Mouse (Mus musculus): ENCODE data around the gene 1700016K19Rik. TPM values are rescaled to one million over a fixed set of nuclear protein-coding genes. Genes with fewer than 3 reads are reported as not detected.

Gene 1700016K19Rik
- polyA plus RNA-seq, 1 experiment from 2014 or later: 4.0 TPM

DNA sequence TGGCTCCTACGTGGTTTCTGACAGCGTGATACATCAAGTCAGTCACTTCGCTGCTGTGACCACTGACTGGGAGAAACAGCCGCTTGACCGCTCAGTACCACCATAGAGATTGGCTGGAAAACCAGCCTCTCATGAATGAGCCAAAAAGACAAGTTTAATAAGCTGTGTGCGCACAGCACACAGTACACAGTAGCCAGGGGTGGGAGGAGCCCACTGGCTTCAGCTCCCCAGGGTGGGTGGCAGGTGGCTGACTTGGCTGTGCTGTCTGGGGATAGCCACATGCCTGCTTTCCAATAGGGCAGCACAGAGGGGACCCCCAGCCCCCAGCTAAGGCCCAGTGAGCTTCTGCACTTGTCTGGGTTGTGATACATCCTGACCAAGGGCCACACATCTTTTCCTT is 44.8 kb downstream of the 1700016K19Rik start:
- ATAC-seq (replicated peaks; ENCODE audit: low FRiP score, low TSS enrichment, low read depth): no peak
- Histone ChIP-seq H3K27me3 (replicated peaks; ENCODE audit: control insufficient read depth, insufficient read depth, low read length) (no peaks in the 10 kb centered on the region), H3K9ac (ENCODE audit: low read length) (no peak overlapping the region), H3K4me3 (ENCODE audit: low read depth, low read length) (no peak overlapping the region), H3K27ac (ENCODE audit: low read depth) (no peak overlapping the region), H3K9me3 (ENCODE audit: control insufficient read depth, low read length) (no peaks in the 10 kb centered on the region), H3K36me3 (ENCODE audit: control insufficient read depth, insufficient read depth, low read length) (peaks cover 10% of the 10 kb centered on the region), H3K4me1 (replicated peaks; ENCODE audit: control insufficient read depth, insufficient read depth, low read length) (peaks cover 5% of the 10 kb centered on the region; the same call in 1 of the 2 replicates), H3K4me2 (ENCODE audit: low read length) (no peak overlapping the region)
- WGBS: 63% methylated on average over 6 of the region's 6 CpGs
- no peak for DNase-seq (ENCODE audit: low spot score)

DNA sequence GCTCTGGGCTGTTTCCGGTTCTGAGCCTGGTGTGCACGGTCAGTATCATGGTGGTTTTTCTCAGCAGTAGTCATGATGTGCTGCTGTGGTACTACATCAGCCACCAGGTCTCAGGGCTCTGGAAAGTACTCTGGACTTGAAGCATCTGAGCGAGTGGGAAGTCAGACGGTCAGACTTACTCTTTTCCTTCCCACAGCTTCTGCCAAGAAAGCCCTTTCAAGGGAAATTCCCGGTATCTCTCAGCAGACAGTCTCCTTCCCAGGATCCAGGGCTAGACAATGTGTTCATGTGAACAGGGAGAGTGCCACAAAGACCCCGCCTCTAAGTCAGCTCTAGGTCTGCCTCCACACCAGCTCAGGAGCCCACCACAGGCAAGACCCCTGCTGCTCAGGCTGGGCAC is 45.7 kb downstream of the 1700016K19Rik start:
- Histone ChIP-seq H3K27me3 (replicated peaks; ENCODE audit: control insufficient read depth, insufficient read depth, low read length) (no peaks in the 10 kb centered on the region), H3K36me3 (ENCODE audit: control insufficient read depth, insufficient read depth, low read length) (peaks cover 10% of the 10 kb centered on the region), H3K27ac (ENCODE audit: low read depth) (no peak overlapping the region), H3K4me1 (replicated peaks; ENCODE audit: control insufficient read depth, insufficient read depth, low read length) (peaks cover 5% of the 10 kb centered on the region; the same call in 1 of the 2 replicates), H3K9ac (ENCODE audit: low read length) (no peak overlapping the region), H3K4me3 (ENCODE audit: low read depth, low read length) (no peak overlapping the region), H3K4me2 (ENCODE audit: low read length) (no peak overlapping the region), H3K9me3 (ENCODE audit: control insufficient read depth, low read length) (no peaks in the 10 kb centered on the region)
- 80% methylated on average over 6 of the region's 6 CpGs for WGBS
- DNase-seq (ENCODE audit: low spot score) (no peak), ATAC-seq (replicated peaks; ENCODE audit: low FRiP score, low TSS enrichment, low read depth) (no peak)

DNA sequence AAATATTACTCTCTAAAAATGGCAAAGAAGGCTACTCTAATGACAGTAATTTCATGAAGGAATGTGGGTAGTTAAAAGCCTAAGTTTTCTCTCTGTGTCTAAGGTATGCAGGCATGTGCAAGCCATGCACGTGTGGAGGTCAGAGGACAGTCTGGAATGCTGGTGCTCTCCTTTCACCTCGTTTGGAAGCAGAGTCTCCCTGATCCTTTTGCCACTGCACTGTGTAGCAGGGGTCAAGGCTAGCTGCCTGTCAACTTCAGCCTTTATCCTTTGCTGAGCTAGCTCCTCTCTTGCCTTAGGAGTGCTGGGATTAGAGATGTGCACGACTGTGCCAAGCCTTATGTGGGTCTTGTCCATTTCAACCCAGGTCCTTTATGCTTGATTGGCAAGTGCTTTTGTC is 50.8 kb downstream of the 1700016K19Rik start:
- DNase-seq (ENCODE audit: low spot score): no peak
- H3K27me3 ChIP-seq (replicated peaks; ENCODE audit: control insufficient read depth, insufficient read depth, low read length): no peaks in the 10 kb centered on the region
- ATAC-seq (replicated peaks; ENCODE audit: low FRiP score, low TSS enrichment, low read depth): no peak
- no peak overlapping the region for H3K9ac ChIP-seq (ENCODE audit: low read length)
- 43% methylated on average over 3 of the region's 3 CpGs for whole genome bisulfite sequencing
- peaks cover 5% of the 10 kb centered on the region; the same call in 1 of the 2 replicates for H3K4me1 ChIP-seq (replicated peaks; ENCODE audit: control insufficient read depth, insufficient read depth, low read length)
- no peaks in the 10 kb centered on the region for H3K9me3 ChIP-seq (ENCODE audit: control insufficient read depth, low read length)
- H3K4me3 ChIP-seq (ENCODE audit: low read depth, low read length): no peak overlapping the region
- no peak overlapping the region for H3K27ac ChIP-seq (ENCODE audit: low read depth)
- peaks cover 6% of the 10 kb centered on the region; the same call in 1 of the 2 replicates for H3K36me3 ChIP-seq (ENCODE audit: control insufficient read depth, insufficient read depth, low read length)
- no peak overlapping the region for H3K4me2 ChIP-seq (ENCODE audit: low read length)

DNA sequence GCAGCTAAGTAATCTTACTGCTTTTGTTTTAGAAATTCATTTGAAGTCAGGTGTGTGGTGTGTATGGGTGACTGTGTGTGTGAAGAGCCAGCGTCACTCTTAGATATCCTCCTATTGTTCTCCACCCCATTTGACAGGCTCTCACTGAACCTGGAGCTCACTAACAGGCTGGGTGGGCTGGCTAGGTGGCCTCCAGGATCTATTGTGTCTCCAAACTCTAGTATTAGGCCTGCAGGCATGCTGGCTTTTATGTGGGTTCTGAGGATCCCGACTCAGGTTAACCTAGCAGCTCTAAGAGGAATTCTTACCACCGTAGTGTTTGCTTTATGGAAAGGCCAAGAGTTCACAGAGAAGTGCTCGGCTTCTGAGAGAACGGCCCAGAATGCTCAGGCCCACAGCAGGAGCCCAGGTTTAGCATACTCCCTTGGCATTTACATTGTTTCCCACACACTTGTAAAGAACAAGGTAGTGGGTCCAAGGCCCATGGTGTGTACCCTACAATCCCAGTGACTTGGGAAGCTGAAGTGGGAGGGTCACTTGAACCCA is 51.3 kb downstream of the 1700016K19Rik start:
- 37% methylated on average over 5 of the region's 5 CpGs for WGBS
- Histone ChIP-seq H3K27ac (ENCODE audit: low read depth) (no peak overlapping the region), H3K36me3 (ENCODE audit: control insufficient read depth, insufficient read depth, low read length) (peaks cover 6% of the 10 kb centered on the region; the same call in 1 of the 2 replicates), H3K9ac (ENCODE audit: low read length) (no peak overlapping the region), H3K9me3 (ENCODE audit: control insufficient read depth, low read length) (no peaks in the 10 kb centered on the region), H3K4me1 (replicated peaks; ENCODE audit: control insufficient read depth, insufficient read depth, low read length) (peaks cover 5% of the 10 kb centered on the region; the same call in 1 of the 2 replicates), H3K4me3 (ENCODE audit: low read depth, low read length) (no peak overlapping the region), H3K27me3 (replicated peaks; ENCODE audit: control insufficient read depth, insufficient read depth, low read length) (no peaks in the 10 kb centered on the region), H3K4me2 (ENCODE audit: low read length) (no peak overlapping the region)
- DNase-seq (ENCODE audit: low spot score) (no peak), ATAC-seq (replicated peaks; ENCODE audit: low FRiP score, low TSS enrichment, low read depth) (no peak)

DNA sequence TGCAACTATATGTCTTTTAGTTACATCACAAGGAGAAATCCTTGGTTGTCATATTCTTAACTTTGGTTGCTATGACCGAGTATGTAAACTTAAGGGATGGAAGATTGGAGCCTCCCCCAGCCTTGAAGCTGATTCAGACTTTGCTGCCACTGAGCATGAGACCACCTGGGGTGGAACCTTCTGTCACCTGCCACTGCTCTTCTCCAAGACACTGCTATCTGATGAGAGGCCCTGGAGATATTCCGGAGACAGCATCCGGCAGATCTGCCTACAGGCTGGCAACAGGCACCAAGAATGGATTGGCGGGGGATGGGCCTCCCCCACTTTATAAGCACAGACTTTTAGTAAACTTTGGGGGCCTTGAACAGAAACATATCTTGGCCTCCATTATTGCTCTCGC is 52.8 kb downstream of the 1700016K19Rik start:
- Histone ChIP-seq H3K4me2 (ENCODE audit: low read length) (no peak overlapping the region), H3K4me1 (replicated peaks; ENCODE audit: control insufficient read depth, insufficient read depth, low read length) (peaks cover 5% of the 10 kb centered on the region; the same call in 1 of the 2 replicates), H3K36me3 (ENCODE audit: control insufficient read depth, insufficient read depth, low read length) (no peaks in the 10 kb centered on the region; the same call in 1 of the 2 replicates), H3K9ac (ENCODE audit: low read length) (no peak overlapping the region), H3K27me3 (replicated peaks; ENCODE audit: control insufficient read depth, insufficient read depth, low read length) (no peaks in the 10 kb centered on the region), H3K4me3 (ENCODE audit: low read depth, low read length) (no peak overlapping the region), H3K9me3 (ENCODE audit: control insufficient read depth, low read length) (no peaks in the 10 kb centered on the region), H3K27ac (ENCODE audit: low read depth) (no peak overlapping the region)
- WGBS: 70% methylated on average over 5 of the region's 5 CpGs
- ATAC-seq (replicated peaks; ENCODE audit: low FRiP score, low TSS enrichment, low read depth) (no peak), DNase-seq (ENCODE audit: low spot score) (no peak)

Other genes with a start within 250 kb of the 1700016K19Rik start
- gene Doc2b, start 203.9 kb upstream of the 1700016K19Rik start, polyA plus RNA-seq (2014; fragmentation: Nextera tagmentation; extraction: Ambion mirVana): 2.2 and 2.6 TPM in 2 replicates
- 17.0 and 21.7 TPM in 2 replicates for gene Rph3al, start 61.5 kb upstream of the 1700016K19Rik start, polyA plus RNA-seq (2014; fragmentation: Nextera tagmentation; extraction: Ambion mirVana)
- 50.1 and 53.8 TPM in 2 replicates for gene Rflnb, start 27.9 kb downstream of the 1700016K19Rik start, polyA plus RNA-seq (2014; fragmentation: Nextera tagmentation; extraction: Ambion mirVana)
- 42.5 and 45.7 TPM in 2 replicates for gene Vps53, start 179.7 kb downstream of the 1700016K19Rik start, polyA plus RNA-seq (2014; fragmentation: Nextera tagmentation; extraction: Ambion mirVana)
- 114 and 117 TPM in 2 replicates for gene Fam57a, start 179.8 kb downstream of the 1700016K19Rik start, polyA plus RNA-seq (2014; fragmentation: Nextera tagmentation; extraction: Ambion mirVana)
- 1.2 and 2.0 TPM in 2 replicates for gene Dbil5, start 217.7 kb downstream of the 1700016K19Rik start, polyA plus RNA-seq (2014; fragmentation: Nextera tagmentation; extraction: Ambion mirVana)
- 37.5 and 42.9 TPM in 2 replicates for gene Gemin4, start 217.8 kb downstream of the 1700016K19Rik start, polyA plus RNA-seq (2014; fragmentation: Nextera tagmentation; extraction: Ambion mirVana)
- gene Mrm3, start 243.8 kb downstream of the 1700016K19Rik start, polyA plus RNA-seq (2014; fragmentation: Nextera tagmentation; extraction: Ambion mirVana): 29.6 and 29.9 TPM in 2 replicates
- 147 and 161 TPM in 2 replicates for gene Glod4, start 243.8 kb downstream of the 1700016K19Rik start, polyA plus RNA-seq (2014; fragmentation: Nextera tagmentation; extraction: Ambion mirVana)